Mouse (Mus musculus) megakaryocyte, embryonic 14.5 days (primary cell): ENCODE results near the gene Rmnd5b.

Experiments
- FLI1 ChIP-seq: IDR thresholded peaks from 2 replicates; pipeline ENCODE4 v1.6.1; 2012; ENCODE audit warnings: low read length, inconsistent platforms, mixed read lengths
- GATA1 ChIP-seq: IDR thresholded peaks from 3 replicates; pipeline ENCODE4 v1.6.1; 2012; ENCODE audit warnings: mixed read lengths, low read length, inconsistent platforms, borderline replicate concordance

DNA sequence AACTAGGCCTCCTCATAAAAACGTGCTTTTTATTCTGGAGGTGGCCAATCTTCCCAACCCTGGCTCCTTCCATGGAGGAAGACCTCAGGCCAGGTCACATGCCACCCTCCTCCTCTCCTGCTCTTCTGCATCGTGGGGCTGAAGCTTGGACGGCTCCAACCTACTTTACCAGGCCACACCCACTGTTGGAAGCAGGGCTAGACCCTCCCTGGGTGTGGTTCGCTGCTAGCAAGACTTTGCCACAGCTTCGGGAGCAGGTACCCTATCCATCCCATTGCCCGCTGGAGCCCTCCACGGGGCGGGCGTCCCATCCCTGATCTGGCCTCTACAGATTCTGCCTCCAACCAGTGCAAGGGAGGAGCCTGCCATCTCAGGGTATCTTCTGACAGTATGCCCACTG, 7.5 kb upstream of the Rmnd5b start:
- TF ChIP-seq GATA1 (no peak), FLI1 (no peak)
